Mouse (Mus musculus) adrenal gland, postnatal 10 days (tissue): ENCODE measurements around the gene Thumpd2. TPM values are rescaled to one million over a fixed set of nuclear protein-coding genes. Genes with fewer than 3 reads are reported as not detected.

Experiments
- total RNA-seq, 2 experiments: library from RNA; stranded (reverse); gene quantifications; 2 replicates each; pipeline ENCODE4 v1.2.3; 2021

Gene Thumpd2
- total RNA-seq, 2 experiments from 2014 or later: 7.7 to 10.0 TPM

Other genes starting within 250 kb of the Thumpd2 start
- 1 to 10 TPM; 4.4 to 4.9 TPM for gene Tmem178, start 120.5 kb downstream of the Thumpd2 start, total RNA-seq